Mouse (Mus musculus) yolk sac, embryonic 10.5 days (tissue): ENCODE results near the gene Itgb3bp.
A peak's percentile ranks its signal among the peaks of the same experiment; 100 is the strongest.

Experiments used
- DNase-seq: peaks from one replicate; pipeline ENCODE4 v3.0.0-alpha.2; 2017; ENCODE audit warnings: low spot score

Itgb3bp gene

GRCm38 (mm10) chr4:99931807-99932206 is 2.2 kb upstream of the Itgb3bp start:
- DNase-seq, result no peak

GRCm38 (mm10) chr4:99931240-99931580 is 1.6 kb upstream of the Itgb3bp start:
- no peak for DNase-seq

- DNase-seq, result no peak
These were observed 1.1 kb upstream of the Itgb3bp start for GRCm38 (mm10) chr4:99930518-99931239.

GRCm38 (mm10) chr4:99929149-99929612 is 432 bp downstream of the Itgb3bp start, which contains the start of gene Pgm1:
TSS of gene Pgm1 (plus strand) at chr4:99929414.
- DNase-seq, result peak; percentile 93

GRCm38 (mm10) chr4:99928521-99928920 is 1.1 kb downstream of the Itgb3bp start:
- no peak for DNase-seq

GRCm38 (mm10) chr4:99926380-99926779 is 3.2 kb downstream of the Itgb3bp start:
- no peak for DNase-seq

- DNase-seq, result no peak
These were observed 15.6 kb downstream of the Itgb3bp start for GRCm38 (mm10) chr4:99913894-99914451.

- no peak for DNase-seq
These were observed 47.2 kb downstream of the Itgb3bp start for GRCm38 (mm10) chr4:99882405-99882804.

- no peak for DNase-seq
These were observed 47.7 kb downstream of the Itgb3bp start for GRCm38 (mm10) chr4:99881882-99882281.

- DNase-seq, result peak; percentile 86
These were observed 100.2 kb downstream of the Itgb3bp start, which contains the start of gene Efcab7 for GRCm38 (mm10) chr4:99829094-99830073. TSS of gene Efcab7 (plus strand) at chr4:99829198.

GRCm38 (mm10) chr4:99828739-99829093 is 100.9 kb downstream of the Itgb3bp start:
- DNase-seq, result no peak

- no peak for DNase-seq
These were observed 101.3 kb downstream of the Itgb3bp start for GRCm38 (mm10) chr4:99828337-99828736.

- DNase-seq, result peak; percentile 13
These were observed 112.7 kb downstream of the Itgb3bp start for GRCm38 (mm10) chr4:99816697-99817460.

- DNase-seq, result no peak
These were observed 137.2 kb downstream of the Itgb3bp start for GRCm38 (mm10) chr4:99792365-99792764.

GRCm38 (mm10) chr4:99773041-99773440 is 156.6 kb downstream of the Itgb3bp start:
- DNase-seq, result no peak

- no peak for DNase-seq
These were observed 159.1 kb downstream of the Itgb3bp start for GRCm38 (mm10) chr4:99770555-99770954.

GRCm38 (mm10) chr4:99766753-99767152 is 162.9 kb downstream of the Itgb3bp start:
- peak; percentile 6 for DNase-seq

- DNase-seq, result no peak
These were observed 163.3 kb downstream of the Itgb3bp start for GRCm38 (mm10) chr4:99766303-99766702.

GRCm38 (mm10) chr4:99752426-99752825 is 177.2 kb downstream of the Itgb3bp start:
- DNase-seq, result no peak

- no peak for DNase-seq
These were observed 189.8 kb downstream of the Itgb3bp start for GRCm38 (mm10) chr4:99739836-99740235.

GRCm38 (mm10) chr4:99725914-99726451 is 203.6 kb downstream of the Itgb3bp start:
- no peak for DNase-seq
